Mouse (Mus musculus) c-Kit-positive CD71-positive TER-119-positive erythroid progenitor cells, embryonic 14.5 days (primary cell): Measurements from ENCODE around the gene Rab43.

Experiments used
- DNase-seq: peaks from one replicate; pipeline ENCODE4 v3.0.0-alpha.2; 2013; ENCODE audit warnings: low spot score

Rab43 gene

GRCm38 (mm10) chr6:87809144-87809543 lies 2.8 kb downstream of the Rab43 start:
- DNase-seq = no peak

- DNase-seq = no peak
Observed at GRCm38 (mm10) chr6:87808521-87808920, 3.4 kb downstream of the Rab43 start.

GRCm38 (mm10) chr6:87807735-87808440 lies 4.1 kb downstream of the Rab43 start:
- peak; percentile 53 for DNase-seq

- no peak for DNase-seq
Observed at GRCm38 (mm10) chr6:87806857-87807256, 5.1 kb downstream of the Rab43 start.

GRCm38 (mm10) chr6:87806028-87806427 lies 5.9 kb downstream of the Rab43 start:
- no peak for DNase-seq

GRCm38 (mm10) chr6:87805448-87805847 lies 6.5 kb downstream of the Rab43 start:
- no peak for DNase-seq

GRCm38 (mm10) chr6:87804886-87805285 lies 7.1 kb downstream of the Rab43 start:
- no peak for DNase-seq

- no peak for DNase-seq
Observed at GRCm38 (mm10) chr6:87804036-87804435, 7.9 kb downstream of the Rab43 start.

- no peak for DNase-seq
Observed at GRCm38 (mm10) chr6:87802462-87802861, 9.5 kb downstream of the Rab43 start.

GRCm38 (mm10) chr6:87799576-87799975 lies 12.4 kb downstream of the Rab43 start:
- DNase-seq = no peak

- DNase-seq = no peak
Observed at GRCm38 (mm10) chr6:87797321-87797720, 14.6 kb downstream of the Rab43 start.

- peak; percentile 54 for DNase-seq
Observed at GRCm38 (mm10) chr6:87796251-87796880, 15.6 kb downstream of the Rab43 start.

- no peak for DNase-seq
Observed at GRCm38 (mm10) chr6:87795385-87796150, 16.4 kb downstream of the Rab43 start.

- DNase-seq = no peak
Observed at GRCm38 (mm10) chr6:87793821-87794510, 18.0 kb downstream of the Rab43 start.

GRCm38 (mm10) chr6:87791826-87792225 lies 20.1 kb downstream of the Rab43 start:
- DNase-seq = no peak

- DNase-seq = peak; percentile 92
Observed at GRCm38 (mm10) chr6:87790779-87791480, 21.0 kb downstream of the Rab43 start.

GRCm38 (mm10) chr6:87789791-87790190 lies 22.2 kb downstream of the Rab43 start:
- no peak for DNase-seq

GRCm38 (mm10) chr6:87788896-87789587 lies 22.9 kb downstream of the Rab43 start:
- no peak for DNase-seq

GRCm38 (mm10) chr6:87788266-87788895 lies 23.6 kb downstream of the Rab43 start:
- no peak for DNase-seq

- DNase-seq = no peak
Observed at GRCm38 (mm10) chr6:87787108-87787890, 24.7 kb downstream of the Rab43 start.
